Mouse (Mus musculus) intestine, embryonic 15.5 days (tissue): ENCODE measurements around the gene Rps8. TPM values are rescaled to one million over a fixed set of nuclear protein-coding genes. Genes with fewer than 3 reads are reported as not detected.

Source experiments
- ATAC-seq: fragments of 200-750 bp; cut with Nextera tagmentation; 2 replicates; pipeline ENCODE4 v1.8.0; 2017; ENCODE audit warnings: moderate TSS enrichment, moderate library complexity
- H3K27ac ChIP-seq: fragments of 300-500 bp; sonication (generic); 2 replicates; pipeline ENCODE4 v1.5.1; 2015; ENCODE audit warnings: mild to moderate bottlenecking, inconsistent platforms
- H3K27me3 ChIP-seq: fragments of 300-500 bp; sonication (generic); replicated peaks from 2 replicates; pipeline ENCODE4 v1.6.1; 2015; ENCODE audit warnings: inconsistent platforms
- H3K36me3 ChIP-seq: fragments of 300-500 bp; sonication (generic); 2 replicates; pipeline ENCODE4 v1.6.1; 2015; ENCODE audit warnings: inconsistent platforms
- H3K4me1 ChIP-seq: fragments of 300-500 bp; sonication (generic); replicated peaks from 2 replicates; pipeline ENCODE4 v1.6.1; 2015; ENCODE audit warnings: inconsistent platforms
- H3K4me2 ChIP-seq: fragments of 300-500 bp; sonication (generic); replicated peaks from 2 replicates; pipeline ENCODE4 v1.6.1; 2015; ENCODE audit warnings: mild to moderate bottlenecking, inconsistent platforms
- H3K4me3 ChIP-seq: fragments of 300-500 bp; sonication (generic); replicated peaks from 2 replicates; pipeline ENCODE4 v1.5.1; 2015; ENCODE audit warnings: inconsistent platforms
- H3K9ac ChIP-seq: fragments of 300-500 bp; sonication (generic); 2 replicates; pipeline ENCODE4 v1.6.1; 2015; ENCODE audit warnings: inconsistent platforms
- H3K9me3 ChIP-seq: fragments of 300-500 bp; sonication (generic); 2 replicates; pipeline ENCODE4 v1.6.1; 2016; ENCODE audit warnings: inconsistent platforms
- whole genome bisulfite sequencing: fragments of 180-500 bp; shearing (Covaris S2); methylation state at CpG from one replicate; pipeline ENCODE4 v1.1.7; 2015; 5-methylcytosine and 5-hydroxymethylcytosine counted together
- polyA plus RNA-seq: library from polyadenylated mRNA; unstranded; fragments of >200 nt; fragmentation: Nextera tagmentation; extraction: Ambion mirVana; gene quantifications from 2 replicates; pipeline ENCODE4 v1.2.1, GENCODE M21; 2015

Rps8 gene
- polyA plus RNA-seq, 1 experiment from 2014 or later: 1,027 TPM

- no peak overlapping the region for H3K4me2 ChIP-seq
- 80% methylated on average over 6 of the region's 6 CpGs for WGBS
- H3K36me3 ChIP-seq: peaks cover 9% of the 10 kb centered on the region; the same call in 1 of the 2 replicates
- H3K9me3 ChIP-seq: no peaks in the 10 kb centered on the region
- no peak overlapping the region for H3K9ac ChIP-seq
- no peak overlapping the region for H3K27ac ChIP-seq
- no peak overlapping the region for H3K4me3 ChIP-seq
- no peak for ATAC-seq
- peaks cover 10% of the 10 kb centered on the region; the same call in 1 of the 2 replicates for H3K27me3 ChIP-seq
- peaks cover 25% of the 10 kb centered on the region for H3K4me1 ChIP-seq
Observed at GRCm38 (mm10) chr4:117131198-117131597, 24.8 kb downstream of the Rps8 start.

- Histone ChIP-seq H3K4me2 (no peak overlapping the region), H3K27ac (no peak overlapping the region), H3K4me3 (no peak overlapping the region), H3K27me3 (peaks cover 10% of the 10 kb centered on the region; the same call in 1 of the 2 replicates), H3K4me1 (peaks cover 29% of the 10 kb centered on the region), H3K9ac (no peak overlapping the region), H3K36me3 (peaks cover 9% of the 10 kb centered on the region; the same call in 1 of the 2 replicates), H3K9me3 (no peaks in the 10 kb centered on the region)
- ATAC-seq: no peak
- WGBS: 80% methylated on average over 6 of the region's 6 CpGs
Observed at GRCm38 (mm10) chr4:117130790-117131189, 25.3 kb downstream of the Rps8 start.

- 88% methylated on average over 33 of the region's 33 CpGs for WGBS
- no peak for ATAC-seq
- H3K9ac ChIP-seq: no peak overlapping the region
- H3K4me3 ChIP-seq: no peak overlapping the region
- H3K27me3 ChIP-seq: peaks cover 10% of the 10 kb centered on the region; the same call in 1 of the 2 replicates
- H3K27ac ChIP-seq: no peak overlapping the region
- peaks cover 9% of the 10 kb centered on the region; the same call in 1 of the 2 replicates for H3K36me3 ChIP-seq
- peaks cover 34% of the 10 kb centered on the region for H3K4me1 ChIP-seq
- no peaks in the 10 kb centered on the region for H3K9me3 ChIP-seq
- H3K4me2 ChIP-seq: no peak overlapping the region
Observed at GRCm38 (mm10) chr4:117127991-117128686, 27.9 kb downstream of the Rps8 start.

GRCm38 (mm10) chr4:117126675-117127290 lies 29.3 kb downstream of the Rps8 start, which contains the start of gene Tctex1d4:
Gene Tctex1d4 (plus strand): TSS chr4:117126794.
- peak within 1 kb of the TSS; percentile 89 for H3K27ac ChIP-seq
- 83% methylated on average over 9 of the region's 9 CpGs for WGBS
- peak within 1 kb of the TSS; percentile 44; the same call in 1 of the 2 replicates for H3K4me2 ChIP-seq
- H3K36me3 ChIP-seq: peaks cover 9% of the 10 kb centered on the region; the same call in 1 of the 2 replicates
- ATAC-seq: no peak
- no peak within 1 kb of the TSS for H3K4me3 ChIP-seq
- H3K9me3 ChIP-seq: no peaks in the 10 kb centered on the region
- peak within 1 kb of the TSS; percentile 46; the same call in 1 of the 2 replicates for H3K9ac ChIP-seq
- peaks cover 1% of the 10 kb centered on the region; the same call in 1 of the 2 replicates for H3K27me3 ChIP-seq
- H3K4me1 ChIP-seq: peaks cover 28% of the 10 kb centered on the region

GRCm38 (mm10) chr4:117125910-117126674 lies 30.0 kb downstream of the Rps8 start:
- Histone ChIP-seq H3K4me1 (peaks cover 30% of the 10 kb centered on the region), H3K9ac (peak overlapping the region; percentile 46; the same call in 1 of the 2 replicates), H3K4me2 (peak overlapping the region; percentile 44; the same call in 1 of the 2 replicates), H3K36me3 (peaks cover 9% of the 10 kb centered on the region; the same call in 1 of the 2 replicates), H3K4me3 (no peak overlapping the region), H3K9me3 (no peaks in the 10 kb centered on the region), H3K27ac (peak overlapping the region; percentile 89), H3K27me3 (no peaks in the 10 kb centered on the region)
- ATAC-seq: peak; percentile 77
- WGBS: 42% methylated on average over 15 of the region's 15 CpGs

GRCm38 (mm10) chr4:117125348-117125909 lies 30.6 kb downstream of the Rps8 start, which contains the start of gene Btbd19:
Gene Btbd19 (minus strand): TSS chr4:117125725.
- H3K27ac ChIP-seq: peak within 1 kb of the TSS; percentile 89
- H3K9ac ChIP-seq: peak within 1 kb of the TSS; percentile 46
- H3K9me3 ChIP-seq: no peaks in the 10 kb centered on the region
- no peaks in the 10 kb centered on the region for H3K27me3 ChIP-seq
- peak within 1 kb of the TSS; percentile 44 for H3K4me2 ChIP-seq
- peaks cover 32% of the 10 kb centered on the region for H3K4me1 ChIP-seq
- no peak within 1 kb of the TSS for H3K4me3 ChIP-seq
- 28% methylated on average over 8 of the region's 8 CpGs for WGBS
- peaks cover 9% of the 10 kb centered on the region; the same call in 1 of the 2 replicates for H3K36me3 ChIP-seq
- peak; percentile 66 for ATAC-seq

- Histone ChIP-seq H3K27me3 (no peaks in the 10 kb centered on the region), H3K4me2 (peak overlapping the region; percentile 44), H3K27ac (peak overlapping the region; percentile 89), H3K4me1 (peaks cover 32% of the 10 kb centered on the region), H3K9ac (peak overlapping the region; percentile 46), H3K9me3 (no peaks in the 10 kb centered on the region), H3K4me3 (no peak overlapping the region), H3K36me3 (peaks cover 6% of the 10 kb centered on the region; the same call in 1 of the 2 replicates)
- ATAC-seq: no peak
- 52% methylated on average over 14 of the region's 14 CpGs for WGBS
Observed at GRCm38 (mm10) chr4:117124518-117125347, 31.3 kb downstream of the Rps8 start.

- Histone ChIP-seq H3K4me1 (peaks cover 32% of the 10 kb centered on the region), H3K36me3 (peaks cover 5% of the 10 kb centered on the region; the same call in 1 of the 2 replicates), H3K9me3 (no peaks in the 10 kb centered on the region), H3K27ac (peak overlapping the region; percentile 89; the same call in 1 of the 2 replicates), H3K27me3 (no peaks in the 10 kb centered on the region), H3K4me2 (0 out of 2 replicates have a peak overlapping the region, but pooled peaks have one; percentile 44), H3K9ac (no peak overlapping the region), H3K4me3 (no peak overlapping the region)
- WGBS: 85% methylated on average over 3 of the region's 3 CpGs
- ATAC-seq: no peak
Observed at GRCm38 (mm10) chr4:117124218-117124517, 31.9 kb downstream of the Rps8 start.

- Histone ChIP-seq H3K27ac (no peak overlapping the region), H3K27me3 (no peaks in the 10 kb centered on the region), H3K4me2 (no peak overlapping the region), H3K4me3 (no peak overlapping the region), H3K4me1 (peaks cover 32% of the 10 kb centered on the region), H3K36me3 (peaks cover under 1% of the 10 kb centered on the region; the same call in 1 of the 2 replicates), H3K9me3 (no peaks in the 10 kb centered on the region), H3K9ac (no peak overlapping the region)
- no peak for ATAC-seq
- 63% methylated on average over 8 of the region's 9 CpGs for WGBS
Observed at GRCm38 (mm10) chr4:117123546-117124217, 32.4 kb downstream of the Rps8 start.

GRCm38 (mm10) chr4:117122209-117122608 lies 33.8 kb downstream of the Rps8 start:
- H3K27me3 ChIP-seq: no peaks in the 10 kb centered on the region
- WGBS: 84% methylated on average over 4 of the region's 4 CpGs
- H3K4me2 ChIP-seq: no peak overlapping the region
- no peaks in the 10 kb centered on the region for H3K36me3 ChIP-seq
- no peaks in the 10 kb centered on the region for H3K9me3 ChIP-seq
- H3K27ac ChIP-seq: no peak overlapping the region
- H3K4me1 ChIP-seq: peaks cover 32% of the 10 kb centered on the region
- no peak overlapping the region for H3K9ac ChIP-seq
- H3K4me3 ChIP-seq: no peak overlapping the region
- no peak for ATAC-seq
